Mouse (Mus musculus) adrenal gland, adult 8-10 months (tissue): ENCODE measurements around the gene E330009J07Rik. TPM values are rescaled to one million over a fixed set of nuclear protein-coding genes. Genes with fewer than 3 reads are reported as not detected.

Source experiments
- total RNA-seq, 4 experiments: library from RNA; stranded (reverse); gene quantifications; 2 replicates each; pipeline ENCODE4 v1.2.4; 2022

E330009J07Rik gene
- total RNA-seq, 4 experiments from 2014 or later, result 16.5 to 19.3 (median 18.1) TPM

Other genes with a start within 250 kb of the E330009J07Rik start
- 10 to 100 TPM; 30.7 to 37.0 (median 33.7) TPM for gene Agk, start 111.0 kb downstream of the E330009J07Rik start, total RNA-seq
- gene Wee2, start 3.0 kb upstream of the E330009J07Rik start, total RNA-seq, result not detected
- 10 to 100 TPM; 41.7 to 58.6 (median 52.8) TPM for gene Ssbp1, start 35.2 kb upstream of the E330009J07Rik start, total RNA-seq
- under 1 TPM in 2 of 4 experiments, not detected in 2; 0.27 to 0.34 TPM for gene Tas2r137, start 55.1 kb upstream of the E330009J07Rik start, total RNA-seq
- gene Tas2r108, start 57.4 kb upstream of the E330009J07Rik start, total RNA-seq, result under 1 TPM in 1 of 4 experiments, not detected in 3; 0.48 TPM
- gene Prss37, start 83.4 kb upstream of the E330009J07Rik start, total RNA-seq, result not detected
- not detected for gene Olfr461, start 118.9 kb upstream of the E330009J07Rik start, total RNA-seq
- under 1 TPM in 1 of 4 experiments, not detected in 3; 0.38 TPM for gene Olfr460, start 133.4 kb upstream of the E330009J07Rik start, total RNA-seq
- gene Clec5a, start 149.7 kb upstream of the E330009J07Rik start, total RNA-seq, result 1 to 10 TPM; 2.0 to 3.2 (median 2.3) TPM
- not detected for gene Tas2r138, start 177.2 kb upstream of the E330009J07Rik start, total RNA-seq
- under 1 TPM in 2 of 4 experiments, not detected in 2; 0.08 to 0.20 TPM for gene Mgam, start 192.7 kb upstream of the E330009J07Rik start, total RNA-seq